Mouse (Mus musculus) midbrain, postnatal 0 days (tissue): ENCODE results near the gene Epb41l2. TPM values are rescaled to one million over a fixed set of nuclear protein-coding genes. Genes with fewer than 3 reads are reported as not detected.

ENCODE experiments used
- ATAC-seq: fragments of 200-750 bp; cut with Nextera tagmentation; 2 replicates; pipeline ENCODE4 v1.8.0; 2017; ENCODE audit warnings: moderate number of reproducible peaks, mild to moderate bottlenecking, moderate TSS enrichment, moderate library complexity; ENCODE audit not compliant: low FRiP score
- DNase-seq: peaks from one replicate; pipeline ENCODE4 v3.0.0-alpha.2; 2015; ENCODE audit warnings: low spot score
- H3K27ac ChIP-seq: fragments of 300-500 bp; sonication (generic); 2 replicates; pipeline ENCODE4 v1.5.1; 2014; ENCODE audit warnings: low read depth, mild to moderate bottlenecking, low read length, mixed read lengths
- H3K27me3 ChIP-seq: fragments of 300-500 bp; sonication (generic); 2 replicates; pipeline ENCODE4 v1.6.1; 2014; ENCODE audit warnings: low read length, control low read depth, mixed read lengths; ENCODE audit not compliant: insufficient read depth
- H3K36me3 ChIP-seq: fragments of 300-500 bp; sonication (generic); 2 replicates; pipeline ENCODE4 v1.6.1; 2014; ENCODE audit warnings: low read length, control low read depth, mixed read lengths; ENCODE audit not compliant: insufficient read depth
- H3K4me1 ChIP-seq: fragments of 300-500 bp; sonication (generic); 2 replicates; pipeline ENCODE4 v1.6.1; 2014; ENCODE audit warnings: mild to moderate bottlenecking, control low read depth, antibody characterized with exemption, low read length, mixed read lengths; ENCODE audit not compliant: insufficient read depth
- H3K4me2 ChIP-seq: fragments of 300-500 bp; sonication (generic); 2 replicates; pipeline ENCODE4 v1.6.1; 2014; ENCODE audit warnings: low read depth, mild to moderate bottlenecking, low read length, mixed read lengths; ENCODE audit not compliant: poor library complexity, severe bottlenecking
- H3K4me3 ChIP-seq: fragments of 300-500 bp; sonication (generic); 2 replicates; pipeline ENCODE4 v1.5.1; 2014; ENCODE audit warnings: low read depth, mild to moderate bottlenecking, low read length, moderate library complexity
- H3K9ac ChIP-seq: fragments of 300-500 bp; sonication (generic); replicated peaks from 2 replicates; pipeline ENCODE4 v1.6.1; 2014; ENCODE audit warnings: mild to moderate bottlenecking, low read length, moderate library complexity, mixed read lengths; ENCODE audit not compliant: poor library complexity, severe bottlenecking
- H3K9me3 ChIP-seq: fragments of 300-500 bp; sonication (generic); 2 replicates; pipeline ENCODE4 v1.6.1; 2016; ENCODE audit warnings: low read length, control low read depth
- CTCF ChIP-seq: IDR thresholded peaks from 2 replicates; pipeline ENCODE4 v1.5.1; 2016; ENCODE audit warnings: antibody characterized with exemption, mild to moderate bottlenecking
- WGBS: fragments of 180-500 bp; shearing (Covaris S2); extraction: QIAGEN DNeasy Blood & Tissue Kit; methylation state at CpG from one replicate; pipeline ENCODE4 v1.1.7; 2014; 5-methylcytosine and 5-hydroxymethylcytosine counted together
- polyA plus RNA-seq: library from polyadenylated mRNA; unstranded; fragments of >200 nt; fragmentation: Nextera tagmentation; extraction: Ambion mirVana; gene quantifications from 2 replicates; pipeline ENCODE4 v1.2.1, GENCODE M21; 2015
- total RNA-seq: library from RNA; depleted of rRNA; stranded (reverse); fragments of >200 nt; gene quantifications from 2 replicates; pipeline ENCODE4 v1.2.3, GENCODE M21; 2014

Gene Epb41l2
- total and polyA plus RNA-seq, 2 experiments from 2014 or later: 21.8 to 51.7 TPM

GRCm38 (mm10) chr10:25404702-25405098 lies 45.1 kb downstream of the Epb41l2 start:
- Histone ChIP-seq H3K27me3 (no peaks in the 10 kb centered on the region), H3K27ac (no peak overlapping the region), H3K4me1 (no peaks in the 10 kb centered on the region), H3K4me3 (no peak overlapping the region), H3K9me3 (no peaks in the 10 kb centered on the region), H3K36me3 (no peaks in the 10 kb centered on the region), H3K9ac (no peak overlapping the region), H3K4me2 (no peak overlapping the region)
- ATAC-seq: no peak
- TF ChIP-seq CTCF: no peak
- DNase-seq: no peak
- 69% methylated on average over 6 of the region's 6 CpGs for WGBS

GRCm38 (mm10) chr10:25405551-25405950 lies 46.0 kb downstream of the Epb41l2 start:
- 88% methylated on average over 8 of the region's 8 CpGs for WGBS
- ATAC-seq: no peak

GRCm38 (mm10) chr10:25406695-25407094 lies 47.1 kb downstream of the Epb41l2 start:
- H3K27me3 ChIP-seq: no peaks in the 10 kb centered on the region
- H3K36me3 ChIP-seq: no peaks in the 10 kb centered on the region
- no peak for DNase-seq
- 87% methylated on average over 5 of the region's 5 CpGs for WGBS
- no peak overlapping the region for H3K9ac ChIP-seq
- H3K4me1 ChIP-seq: no peaks in the 10 kb centered on the region
- TF ChIP-seq CTCF: no peak
- H3K27ac ChIP-seq: no peak overlapping the region
- H3K9me3 ChIP-seq: no peaks in the 10 kb centered on the region
- ATAC-seq: no peak
- no peak overlapping the region for H3K4me3 ChIP-seq
- H3K4me2 ChIP-seq: no peak overlapping the region

More at GRCm38 (mm10) chr10:25405551-25405950, 46.0 kb downstream of the Epb41l2 start:
- H3K27me3 ChIP-seq: no peaks in the 10 kb centered on the region
- no peaks in the 10 kb centered on the region for H3K9me3 ChIP-seq
- H3K4me1 ChIP-seq: no peaks in the 10 kb centered on the region
- no peaks in the 10 kb centered on the region for H3K36me3 ChIP-seq
- no peak overlapping the region for H3K9ac ChIP-seq
- no peak overlapping the region for H3K4me3 ChIP-seq
- no peak overlapping the region for H3K27ac ChIP-seq
- DNase-seq: no peak
- no peak for TF ChIP-seq CTCF
- H3K4me2 ChIP-seq: no peak overlapping the region

GRCm38 (mm10) chr10:25408136-25408650 lies 48.6 kb downstream of the Epb41l2 start:
- no peaks in the 10 kb centered on the region for H3K27me3 ChIP-seq
- no peak overlapping the region for H3K4me3 ChIP-seq
- 81% methylated on average over 14 of the region's 14 CpGs for WGBS
- no peak overlapping the region for H3K4me2 ChIP-seq
- H3K9me3 ChIP-seq: no peaks in the 10 kb centered on the region
- DNase-seq: no peak
- H3K36me3 ChIP-seq: no peaks in the 10 kb centered on the region
- H3K9ac ChIP-seq: no peak overlapping the region
- no peaks in the 10 kb centered on the region for H3K4me1 ChIP-seq
- no peak overlapping the region for H3K27ac ChIP-seq
- no peak for TF ChIP-seq CTCF
- no peak for ATAC-seq

- ATAC-seq (no peak), DNase-seq (no peak)
- no peak for TF ChIP-seq CTCF
- WGBS: 74% methylated on average over 6 of the region's 6 CpGs
- H3K9me3 ChIP-seq: no peaks in the 10 kb centered on the region
- no peak overlapping the region for H3K9ac ChIP-seq
- no peak overlapping the region for H3K4me2 ChIP-seq
- H3K4me1 ChIP-seq: no peaks in the 10 kb centered on the region
- no peaks in the 10 kb centered on the region for H3K36me3 ChIP-seq
- H3K27ac ChIP-seq: no peak overlapping the region
- H3K27me3 ChIP-seq: no peaks in the 10 kb centered on the region
- no peak overlapping the region for H3K4me3 ChIP-seq
Observed at GRCm38 (mm10) chr10:25411836-25412373, 52.3 kb downstream of the Epb41l2 start.

GRCm38 (mm10) chr10:25415188-25415717 lies 55.7 kb downstream of the Epb41l2 start:
- no peak overlapping the region for H3K27ac ChIP-seq
- 87% methylated on average over 7 of the region's 7 CpGs for WGBS
- DNase-seq: no peak
- no peaks in the 10 kb centered on the region for H3K27me3 ChIP-seq
- H3K9ac ChIP-seq: no peak overlapping the region
- H3K36me3 ChIP-seq: no peaks in the 10 kb centered on the region
- ATAC-seq: no peak
- no peak overlapping the region for H3K4me2 ChIP-seq
- no peak overlapping the region for H3K4me3 ChIP-seq
- TF ChIP-seq CTCF: peak; percentile 45
- no peaks in the 10 kb centered on the region for H3K9me3 ChIP-seq
- H3K4me1 ChIP-seq: no peaks in the 10 kb centered on the region
